Mouse (Mus musculus): ENCODE results near the gene Snx18. TPM values are rescaled to one million over a fixed set of nuclear protein-coding genes. Genes with fewer than 3 reads are reported as not detected.
A peak's percentile ranks its signal among the peaks of the same experiment; 100 is the strongest.

Snx18 gene
- polyA plus RNA-seq, 1 experiment from 2014 or later, result 8.3 TPM

DNA sequence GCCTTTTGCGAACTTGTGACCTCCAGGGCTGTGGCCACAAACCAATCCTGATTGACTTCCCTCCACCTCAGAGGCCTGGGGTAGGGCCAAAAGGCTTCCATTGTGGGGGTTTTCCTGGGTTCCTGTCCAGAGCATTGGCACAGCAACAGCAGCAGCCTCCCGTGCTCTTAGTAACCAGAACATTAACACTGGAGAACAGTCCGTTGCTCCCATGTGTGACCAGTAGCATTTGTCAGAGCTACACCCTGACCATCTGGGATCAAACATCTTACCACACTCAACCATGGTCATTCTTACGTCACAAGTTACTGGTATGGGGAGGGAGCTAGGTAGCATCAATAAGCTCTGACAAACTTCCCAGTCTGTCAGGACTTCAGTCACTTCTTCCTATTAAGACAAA is 28.1 kb downstream of the Snx18 start:
- H3K9ac ChIP-seq, result no peak overlapping the region
- no peaks in the 10 kb centered on the region for H3K27me3 ChIP-seq
- H3K36me3 ChIP-seq (ENCODE audit: poor library complexity, severe bottlenecking), result peaks cover 15% of the 10 kb centered on the region
- WGBS, result 96% methylated on average over 4 of the region's 4 CpGs
- no peak overlapping the region for H3K4me3 ChIP-seq
- H3K4me2 ChIP-seq, result no peak overlapping the region
- H3K9me3 ChIP-seq (replicated peaks), result no peaks in the 10 kb centered on the region
- no peak overlapping the region for H3K27ac ChIP-seq
- ATAC-seq, result no peak
- peaks cover 39% of the 10 kb centered on the region for H3K4me1 ChIP-seq

DNA sequence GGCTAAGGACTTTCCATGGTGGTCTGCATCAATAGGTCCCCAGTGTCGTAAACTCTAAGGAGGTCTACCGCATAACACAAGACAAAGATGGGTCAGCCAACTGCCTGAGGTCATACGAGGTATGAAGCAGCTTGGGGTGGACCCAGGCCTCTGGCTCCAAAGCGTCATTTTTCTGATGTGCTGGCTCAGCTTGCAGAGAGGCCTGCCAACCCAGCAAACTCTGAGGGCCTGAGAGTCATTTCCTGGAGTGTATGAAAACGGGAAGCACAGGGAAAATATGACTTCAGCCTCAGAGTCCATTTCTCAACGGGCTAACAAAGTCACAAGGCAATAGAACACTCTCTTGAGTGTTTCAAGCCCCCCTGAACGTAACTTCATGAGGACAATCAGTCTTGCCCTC is 28.9 kb downstream of the Snx18 start:
- H3K4me1 ChIP-seq, result peaks cover 32% of the 10 kb centered on the region
- H3K27me3 ChIP-seq, result no peaks in the 10 kb centered on the region
- no peaks in the 10 kb centered on the region for H3K9me3 ChIP-seq (replicated peaks)
- H3K4me2 ChIP-seq, result no peak overlapping the region
- WGBS, result 87% methylated on average over 7 of the region's 7 CpGs
- no peak overlapping the region for H3K9ac ChIP-seq
- H3K27ac ChIP-seq, result no peak overlapping the region
- no peak for ATAC-seq
- no peak overlapping the region for H3K4me3 ChIP-seq
- peaks cover 15% of the 10 kb centered on the region for H3K36me3 ChIP-seq (ENCODE audit: poor library complexity, severe bottlenecking)

DNA sequence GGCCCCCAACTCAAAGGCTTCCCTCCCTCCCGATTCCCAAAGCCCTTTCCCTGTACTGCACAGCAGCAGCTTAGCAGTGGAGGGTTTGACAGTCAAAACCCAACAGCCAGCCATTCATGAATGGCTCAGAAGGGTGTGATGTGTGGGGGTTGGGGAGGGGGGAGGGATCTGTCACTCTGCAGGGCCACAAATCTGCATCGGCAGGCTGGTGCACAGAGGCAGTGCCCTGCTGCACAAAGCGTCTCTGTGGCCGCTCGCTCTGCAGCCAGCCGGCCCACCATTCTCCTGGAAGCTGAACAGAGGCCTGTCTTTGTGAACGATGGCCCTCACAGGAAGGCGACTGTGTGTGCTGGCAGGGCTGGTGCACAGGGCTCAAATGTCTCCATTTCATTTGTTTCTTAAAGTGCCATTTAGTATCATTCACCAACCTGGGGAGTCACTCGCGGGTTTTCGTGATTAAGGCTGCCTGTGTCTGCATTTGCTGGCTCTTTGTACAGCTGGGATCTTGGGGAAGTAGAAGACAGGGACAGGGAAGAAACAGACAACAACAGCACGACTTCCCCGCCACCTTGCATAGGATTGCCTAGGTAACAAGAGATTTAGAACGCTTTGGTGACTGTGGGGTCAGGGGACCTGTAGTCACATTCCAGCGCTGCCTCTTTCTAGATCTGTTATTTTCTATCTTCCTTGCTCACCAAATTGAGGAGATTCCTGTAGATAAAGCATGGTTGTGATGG is 31.0 kb downstream of the Snx18 start:
- Histone ChIP-seq H3K27ac (peak overlapping the region; percentile 70), H3K4me2 (peak overlapping the region; percentile 47), H3K27me3 (no peaks in the 10 kb centered on the region), H3K9me3 (replicated peaks) (no peaks in the 10 kb centered on the region), H3K9ac (peak overlapping the region; percentile 52), H3K4me3 (no peak overlapping the region), H3K36me3 (ENCODE audit: poor library complexity, severe bottlenecking) (peaks cover 12% of the 10 kb centered on the region), H3K4me1 (peaks cover 24% of the 10 kb centered on the region)
- WGBS, result 7% methylated on average over 15 of the region's 15 CpGs
- peak; percentile 95 for ATAC-seq

DNA sequence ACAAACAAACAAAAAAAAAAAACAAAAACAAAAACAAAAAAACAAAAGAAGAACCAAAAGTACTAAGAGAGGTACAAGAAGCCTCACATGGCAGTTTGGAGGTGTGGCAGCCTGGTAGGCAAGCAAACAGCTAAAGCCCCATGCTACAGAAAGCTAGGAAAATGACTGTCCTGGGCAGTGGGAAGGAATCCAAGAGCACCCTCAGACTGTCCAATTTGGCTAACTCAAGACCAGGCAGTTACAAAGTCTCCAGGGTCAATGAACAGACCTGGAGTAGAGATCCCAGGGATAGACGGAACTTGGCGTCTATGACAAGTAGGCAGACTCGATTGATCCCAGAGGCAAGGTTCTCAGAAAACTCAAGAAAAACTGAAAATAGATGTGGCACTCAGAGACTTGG is 32.8 kb downstream of the Snx18 start:
- 95% methylated on average over 3 of the region's 3 CpGs for WGBS
- Histone ChIP-seq H3K4me2 (no peak overlapping the region), H3K9me3 (replicated peaks) (no peaks in the 10 kb centered on the region), H3K27me3 (no peaks in the 10 kb centered on the region), H3K9ac (no peak overlapping the region), H3K4me3 (no peak overlapping the region), H3K4me1 (peaks cover 24% of the 10 kb centered on the region), H3K36me3 (ENCODE audit: poor library complexity, severe bottlenecking) (peaks cover 6% of the 10 kb centered on the region), H3K27ac (no peak overlapping the region)
- no peak for ATAC-seq

DNA sequence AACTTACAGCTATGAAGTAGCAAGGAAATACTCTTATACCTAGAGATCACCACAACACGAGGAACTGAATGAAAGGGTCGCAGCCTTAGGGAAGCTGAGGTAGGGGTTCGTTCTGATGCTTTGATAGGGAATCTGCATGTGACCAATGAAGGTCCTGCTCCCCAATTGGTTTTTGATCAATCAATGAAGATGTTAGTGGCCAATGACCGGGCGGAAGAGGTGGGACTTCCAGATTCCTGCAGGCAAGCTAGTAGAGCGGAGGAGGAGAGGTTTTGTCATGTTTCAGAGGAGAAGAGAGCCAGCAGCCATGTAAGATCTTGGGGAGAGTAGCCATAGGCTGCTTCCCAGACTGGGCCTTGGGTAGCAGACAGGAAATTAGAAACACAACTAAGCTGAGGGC is 33.9 kb downstream of the Snx18 start:
- H3K36me3 ChIP-seq (ENCODE audit: poor library complexity, severe bottlenecking), result no peaks in the 10 kb centered on the region
- no peaks in the 10 kb centered on the region for H3K27me3 ChIP-seq
- H3K4me2 ChIP-seq, result no peak overlapping the region
- 71% methylated on average over 6 of the region's 6 CpGs for WGBS
- no peak overlapping the region for H3K4me3 ChIP-seq
- ATAC-seq, result no peak
- no peaks in the 10 kb centered on the region for H3K9me3 ChIP-seq (replicated peaks)
- peaks cover 24% of the 10 kb centered on the region for H3K4me1 ChIP-seq
- no peak overlapping the region for H3K9ac ChIP-seq
- no peak overlapping the region for H3K27ac ChIP-seq

DNA sequence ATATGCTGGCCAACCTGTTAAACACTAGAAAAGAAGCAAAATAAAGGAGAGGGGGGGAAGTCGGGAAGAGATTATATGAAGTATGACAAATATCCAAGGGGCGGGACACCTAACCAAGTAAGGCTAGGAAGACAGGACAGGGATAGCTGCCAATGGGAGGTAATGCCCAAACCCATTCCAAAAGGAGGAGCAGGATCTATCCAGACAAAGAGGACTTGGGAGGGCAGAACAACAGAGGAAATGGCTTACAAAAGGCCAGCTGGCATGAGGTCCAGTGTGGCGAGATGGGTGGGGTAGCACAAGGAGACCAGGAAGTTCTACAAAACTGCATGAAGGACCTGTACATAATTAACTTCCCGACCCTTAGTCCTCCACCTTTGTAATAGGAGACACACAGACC is 34.8 kb downstream of the Snx18 start:
- Histone ChIP-seq H3K4me2 (no peak overlapping the region), H3K27me3 (no peaks in the 10 kb centered on the region), H3K27ac (no peak overlapping the region), H3K9me3 (replicated peaks) (no peaks in the 10 kb centered on the region), H3K9ac (no peak overlapping the region), H3K36me3 (ENCODE audit: poor library complexity, severe bottlenecking) (no peaks in the 10 kb centered on the region), H3K4me3 (no peak overlapping the region), H3K4me1 (peaks cover 24% of the 10 kb centered on the region)
- ATAC-seq, result no peak
- 82% methylated on average over 4 of the region's 4 CpGs for WGBS

DNA sequence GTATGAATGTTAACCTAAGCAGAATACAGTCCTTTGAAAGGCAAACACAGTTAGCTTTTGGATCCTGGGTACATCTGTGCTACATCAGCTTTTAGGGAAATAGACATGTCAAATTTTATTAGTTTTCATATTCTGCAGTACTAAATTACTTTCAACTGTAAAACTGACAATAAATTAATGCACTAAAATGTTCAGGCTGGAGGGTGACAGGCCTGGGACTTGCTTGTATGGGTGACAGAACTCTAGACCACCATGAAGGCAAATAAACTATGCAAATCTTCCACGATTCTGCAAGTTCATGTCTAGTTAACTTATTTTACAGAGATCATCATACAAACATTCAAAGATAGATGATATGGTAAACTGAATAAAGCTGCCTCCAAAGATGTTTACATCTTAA is 36.3 kb downstream of the Snx18 start:
- WGBS, result 83% methylated on average over 1 of the region's 1 CpGs
- H3K9ac ChIP-seq, result no peak overlapping the region
- H3K4me3 ChIP-seq, result no peak overlapping the region
- no peak overlapping the region for H3K4me2 ChIP-seq
- H3K9me3 ChIP-seq (replicated peaks), result no peaks in the 10 kb centered on the region
- no peak overlapping the region for H3K27ac ChIP-seq
- peaks cover 10% of the 10 kb centered on the region for H3K4me1 ChIP-seq
- H3K27me3 ChIP-seq, result no peaks in the 10 kb centered on the region
- H3K36me3 ChIP-seq (ENCODE audit: poor library complexity, severe bottlenecking), result no peaks in the 10 kb centered on the region
- ATAC-seq, result no peak

DNA sequence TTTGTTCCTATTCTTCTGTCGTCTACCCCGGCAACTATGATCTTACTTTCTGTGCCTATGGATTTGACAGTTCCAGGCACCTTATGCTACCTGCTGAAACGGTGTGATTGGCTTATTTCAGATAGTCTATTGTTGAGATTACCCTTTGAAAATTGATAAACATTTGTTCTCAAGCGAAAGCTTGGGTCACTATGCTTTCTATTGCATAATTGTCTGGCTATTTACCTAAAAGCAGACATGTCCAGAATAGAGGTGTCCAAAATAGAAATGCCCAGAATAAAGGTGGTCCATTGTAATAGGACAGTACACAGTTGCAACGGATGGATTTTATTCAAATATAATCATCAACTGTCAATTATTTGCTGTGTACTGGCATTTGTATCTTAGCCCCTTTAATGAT is 36.9 kb downstream of the Snx18 start:
- H3K36me3 ChIP-seq (ENCODE audit: poor library complexity, severe bottlenecking), result no peaks in the 10 kb centered on the region
- 87% methylated on average over 5 of the region's 5 CpGs for WGBS
- H3K27ac ChIP-seq, result no peak overlapping the region
- no peaks in the 10 kb centered on the region for H3K9me3 ChIP-seq (replicated peaks)
- H3K4me1 ChIP-seq, result peaks cover 4% of the 10 kb centered on the region; the same call in 1 of the 2 replicates
- no peak overlapping the region for H3K9ac ChIP-seq
- no peak overlapping the region for H3K4me2 ChIP-seq
- ATAC-seq, result no peak
- no peak overlapping the region for H3K4me3 ChIP-seq
- no peaks in the 10 kb centered on the region for H3K27me3 ChIP-seq

DNA sequence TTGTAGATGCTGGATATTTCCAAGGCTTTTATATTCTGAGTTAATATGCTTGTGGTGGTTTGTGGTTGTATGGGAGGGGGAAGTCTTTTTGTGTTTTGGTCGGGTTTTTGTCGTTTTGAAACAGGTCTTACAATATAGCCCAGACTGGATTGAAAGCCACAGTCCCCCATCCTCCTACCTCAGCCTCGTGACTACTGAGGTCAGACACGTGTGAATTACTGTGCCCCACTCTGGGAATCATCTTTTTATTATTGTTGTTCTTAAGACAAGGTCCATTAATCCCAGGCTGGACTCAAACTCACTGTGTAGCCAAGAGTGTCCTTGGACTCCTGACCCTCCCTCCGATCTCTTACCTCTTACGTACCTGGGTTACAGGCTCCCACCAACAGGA is 38.0 kb downstream of the Snx18 start:
- H3K4me3 ChIP-seq, result no peak overlapping the region
- WGBS, result 75% methylated on average over 6 of the region's 6 CpGs
- H3K4me2 ChIP-seq, result no peak overlapping the region
- H3K27ac ChIP-seq, result no peak overlapping the region
- H3K36me3 ChIP-seq (ENCODE audit: poor library complexity, severe bottlenecking), result no peaks in the 10 kb centered on the region
- H3K9me3 ChIP-seq (replicated peaks), result no peaks in the 10 kb centered on the region
- ATAC-seq, result no peak
- no peaks in the 10 kb centered on the region for H3K27me3 ChIP-seq
- no peaks in the 10 kb centered on the region for H3K4me1 ChIP-seq
- H3K9ac ChIP-seq, result no peak overlapping the region

DNA sequence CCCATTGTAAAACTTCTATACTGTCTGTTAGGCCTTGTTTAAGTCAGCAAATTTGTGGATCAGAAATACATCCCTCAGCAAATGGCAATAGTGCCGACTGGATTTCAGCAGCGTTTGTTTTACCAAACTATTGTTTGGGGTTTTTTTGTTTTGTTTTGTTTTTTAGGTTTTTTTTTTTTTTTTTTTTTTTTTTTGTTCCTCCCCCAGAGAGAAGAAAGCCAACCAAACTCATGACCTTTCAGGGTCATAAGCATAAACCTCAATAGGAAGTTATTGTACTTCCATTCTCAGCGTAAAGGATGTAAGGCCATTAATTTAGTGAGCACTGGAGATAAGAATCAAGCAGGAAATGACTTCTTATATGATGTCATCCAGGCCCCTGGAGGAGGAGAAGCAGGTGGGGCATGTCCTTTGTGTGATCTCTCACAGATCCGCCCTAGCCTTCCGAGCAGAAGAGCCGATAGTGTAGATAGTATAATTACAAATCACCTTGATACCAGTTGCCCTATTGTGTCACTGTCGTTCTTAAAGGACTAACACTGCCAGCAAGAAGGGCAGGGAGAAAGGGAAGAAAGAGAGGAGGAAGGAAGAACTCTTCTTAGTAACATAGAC is 38.5 kb downstream of the Snx18 start:
- Histone ChIP-seq H3K4me2 (no peak overlapping the region), H3K9ac (no peak overlapping the region), H3K27ac (no peak overlapping the region), H3K4me3 (no peak overlapping the region), H3K9me3 (replicated peaks) (no peaks in the 10 kb centered on the region), H3K27me3 (no peaks in the 10 kb centered on the region), H3K4me1 (no peaks in the 10 kb centered on the region), H3K36me3 (ENCODE audit: poor library complexity, severe bottlenecking) (no peaks in the 10 kb centered on the region)
- no peak for ATAC-seq
- WGBS, result 66% methylated on average over 7 of the region's 7 CpGs

DNA sequence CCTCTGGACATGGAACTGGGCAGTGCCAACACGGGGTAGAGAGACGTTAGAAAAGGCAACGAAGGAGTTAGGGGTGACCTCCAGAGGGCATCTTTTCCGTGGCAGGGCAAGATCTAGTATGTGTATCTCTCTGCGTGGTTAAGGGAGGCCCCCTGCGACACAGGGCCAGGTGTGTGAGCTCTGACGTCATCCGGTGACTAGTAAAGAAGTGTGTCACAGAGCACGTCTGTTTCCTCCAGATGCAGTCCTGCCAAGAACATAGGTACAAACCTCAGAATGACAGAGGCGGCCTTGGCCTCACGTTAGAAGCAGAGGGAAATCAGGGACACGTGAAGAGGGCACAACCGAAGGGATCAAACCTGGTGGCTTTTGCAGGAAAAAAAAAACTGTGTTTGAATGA is 44.1 kb downstream of the Snx18 start:
- Histone ChIP-seq H3K4me3 (no peak overlapping the region), H3K36me3 (ENCODE audit: poor library complexity, severe bottlenecking) (no peaks in the 10 kb centered on the region), H3K27ac (no peak overlapping the region), H3K9ac (no peak overlapping the region), H3K27me3 (no peaks in the 10 kb centered on the region), H3K9me3 (replicated peaks) (no peaks in the 10 kb centered on the region), H3K4me1 (no peaks in the 10 kb centered on the region), H3K4me2 (no peak overlapping the region)
- 91% methylated on average over 13 of the region's 13 CpGs for WGBS
- ATAC-seq, result no peak

DNA sequence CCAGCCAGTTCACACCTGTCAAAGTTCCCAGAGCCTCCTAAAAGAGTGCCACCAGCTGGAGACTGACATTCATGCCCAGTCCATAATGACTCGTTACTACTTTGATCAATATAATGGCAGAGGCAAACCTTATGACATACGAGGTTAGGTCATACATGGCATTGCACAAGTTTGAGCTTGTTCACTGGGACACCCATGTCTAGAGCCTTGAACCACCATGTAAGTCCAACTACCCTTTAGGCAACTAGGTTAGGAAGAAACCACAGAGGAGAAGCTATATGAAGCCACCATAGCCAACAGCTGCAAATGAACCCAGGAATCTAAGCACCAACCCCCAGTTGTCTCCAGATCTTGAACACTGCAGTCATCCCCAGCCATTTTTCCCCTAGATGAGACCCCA is 45.0 kb downstream of the Snx18 start:
- Histone ChIP-seq H3K27ac (no peak overlapping the region), H3K4me3 (no peak overlapping the region), H3K9me3 (replicated peaks) (0 out of 2 replicates have a peak, but pooled peaks cover under 1% of the 10 kb centered on the region), H3K9ac (no peak overlapping the region), H3K36me3 (ENCODE audit: poor library complexity, severe bottlenecking) (no peaks in the 10 kb centered on the region), H3K27me3 (no peaks in the 10 kb centered on the region), H3K4me2 (no peak overlapping the region), H3K4me1 (no peaks in the 10 kb centered on the region)
- ATAC-seq, result no peak
- 90% methylated on average over 2 of the region's 2 CpGs for WGBS

Measured in forebrain, embryonic 13.5 days (tissue).